Mouse (Mus musculus) T-cell, adult 66 days (primary cell): ENCODE data around the gene Cep131. TPM values are rescaled to one million over a fixed set of nuclear protein-coding genes. Genes with fewer than 3 reads are reported as not detected.

Source experiments
- total RNA-seq, 2 experiments: library from RNA; stranded (reverse); gene quantifications; 3 replicates in 1 of 2; 4 replicates in 1 of 2; pipeline ENCODE4 v1.2.4; 2023

The Cep131 gene
- 10 to 100 TPM; 10.0 to 12.7 TPM for total RNA-seq

DNA sequence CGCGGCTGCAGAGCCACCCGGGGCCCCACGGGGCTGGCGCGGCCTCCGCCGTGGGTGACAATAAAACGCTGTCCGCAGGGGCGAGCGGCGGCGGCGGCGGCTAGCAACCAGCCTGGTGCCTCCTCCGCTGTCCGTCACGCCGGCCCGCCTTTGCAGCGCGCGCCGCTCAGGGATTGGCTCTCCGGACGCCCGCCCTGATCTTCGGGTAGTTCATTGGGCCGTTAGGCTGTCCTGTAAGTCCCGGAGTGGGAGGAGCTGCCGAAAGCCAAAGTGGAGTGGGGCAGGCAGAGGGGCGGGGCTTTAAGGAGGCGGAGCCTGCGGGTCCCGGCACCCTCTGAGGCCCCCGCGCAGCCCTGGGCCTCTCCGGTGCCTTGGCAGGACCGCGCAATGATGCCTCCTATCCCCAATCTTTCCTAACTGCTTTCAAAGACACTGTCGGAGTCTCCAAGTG lies at the start of gene Cep131:
Gene Cep131, minus strand, starts transcription at position 126 of the 451 bp plus-strand sequence.

DNA sequence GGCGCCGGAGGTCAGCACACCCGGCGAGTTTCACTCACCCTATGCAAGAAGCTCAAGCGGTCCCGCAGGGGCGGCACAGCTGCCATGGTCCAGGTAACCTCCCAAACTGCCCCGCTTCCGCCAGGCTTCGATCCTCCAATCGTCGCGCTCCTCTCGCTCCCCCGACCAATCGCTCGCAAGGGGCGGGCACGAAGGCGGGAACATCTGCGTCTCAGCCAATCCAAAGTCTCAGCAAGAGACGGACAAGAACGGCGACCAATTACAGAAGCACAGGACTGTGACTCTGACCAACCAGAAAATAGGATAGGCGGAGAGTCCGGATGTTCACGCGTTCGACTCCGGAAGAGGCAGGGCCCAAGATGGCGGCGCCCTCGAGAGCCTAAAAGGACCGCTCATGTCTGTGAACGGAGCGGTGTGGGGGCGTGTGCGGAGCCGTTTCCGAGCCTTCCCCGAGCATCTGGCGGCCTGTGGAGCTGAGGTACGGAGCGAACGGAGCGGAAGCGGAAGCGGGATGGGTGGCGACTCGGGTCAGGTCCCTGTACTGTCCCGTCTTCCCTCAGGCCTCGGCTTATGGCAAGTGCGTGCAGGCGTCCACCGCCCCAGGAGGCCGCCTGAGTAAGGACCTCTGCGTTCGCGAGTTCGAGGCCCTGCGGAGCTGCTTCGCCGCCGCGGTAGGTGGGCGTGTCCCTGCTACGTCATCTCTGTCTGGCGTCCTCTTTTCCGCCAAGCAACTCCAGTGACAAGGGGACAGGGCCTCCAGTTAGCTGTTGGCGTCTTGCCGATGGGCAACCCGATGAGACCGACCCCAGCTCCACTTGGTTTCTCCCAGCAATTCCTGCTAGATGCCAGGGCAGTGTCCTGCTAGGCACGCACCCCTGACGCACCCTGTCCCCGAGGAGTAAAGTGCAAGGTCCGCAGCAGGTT lies 12.2 kb upstream of the Cep131 start, which contains the start of the genes Tepsin and Ndufaf8:
Gene Tepsin, minus strand, starts transcription at position 144 of the 924 bp plus-strand sequence.
Gene Ndufaf8, plus strand, starts transcription at position 341 of the 924 bp plus-strand sequence.

DNA sequence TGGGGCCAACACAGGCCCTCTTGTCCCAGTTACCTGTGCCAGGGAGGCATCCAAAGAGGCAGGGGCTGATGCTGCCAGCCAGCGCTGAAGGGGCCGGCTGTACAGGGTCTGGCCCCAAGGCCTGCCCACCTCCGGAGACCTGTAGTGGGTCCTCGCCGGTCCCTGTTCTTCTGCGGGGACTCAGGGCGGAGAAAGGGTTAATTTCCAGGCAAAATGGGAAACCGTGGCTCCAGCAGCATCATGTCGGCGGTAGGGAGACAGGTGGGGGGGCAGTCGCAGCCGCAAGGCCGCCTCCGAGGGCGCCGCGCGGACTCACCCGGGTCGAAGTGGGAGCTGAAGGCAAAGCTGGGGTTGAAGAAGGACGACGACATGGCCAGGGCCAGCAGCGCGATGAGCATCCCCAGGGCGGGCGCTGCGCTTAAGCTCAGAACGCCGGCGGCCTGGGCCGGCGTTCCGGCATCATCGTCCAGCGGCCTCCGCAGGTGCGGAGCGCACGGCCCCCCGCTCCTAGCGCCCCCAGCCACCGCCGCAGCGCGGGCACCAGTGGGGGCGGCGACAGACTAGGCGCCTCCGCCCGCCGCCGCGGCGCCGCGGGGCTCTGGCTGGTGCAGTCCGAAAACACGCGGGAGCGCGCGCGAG lies 40.0 kb downstream of the Cep131 start, which contains the start of gene Aatk:
Gene Aatk, minus strand, starts transcription at position 615 of the 639 bp plus-strand sequence.

Other genes with a start within 250 kb of the Cep131 start
- gene Chmp6, start 173.4 kb downstream of the Cep131 start, total RNA-seq: 10 to 100 TPM; 40.7 to 41.8 TPM
- gene Baiap2, start 144.1 kb downstream of the Cep131 start, total RNA-seq: 10 to 100 TPM; 23.4 to 26.0 TPM
- under 1 TPM in 1 of 2 experiments, not detected in 1; 0.41 TPM for gene Aatk, start 39.7 kb downstream of the Cep131 start, total RNA-seq
- gene Tepsin, start 11.9 kb upstream of the Cep131 start, total RNA-seq: 10 to 100 TPM; 19.3 to 23.9 TPM
- gene Ndufaf8, start 12.1 kb upstream of the Cep131 start, total RNA-seq: 10 to 100 TPM; 31.5 to 33.2 TPM
- gene Slc38a10, start 64.5 kb upstream of the Cep131 start, total RNA-seq: 100 to 1,000 TPM; 101 to 107 TPM
- gene Bahcc1, start 146.1 kb upstream of the Cep131 start, total RNA-seq: under 1 TPM; 0.47 to 0.82 TPM